Mouse (Mus musculus): ENCODE data around the gene Taar5.

- TF ChIP-seq CTCF (IDR thresholded peaks at IDR 0.05; ENCODE audit: low read depth) (no peak), EP300 (IDR thresholded peaks at IDR 0.05; ENCODE audit: low read depth) (no peak)
Measured at GRCm38 (mm10) chr10:23949508-23950005, 20.9 kb upstream of the Taar5 start, which contains the start of gene Taar3.

Measured in liver, embryonic 14.5 days (tissue).